Mouse (Mus musculus) midbrain, embryonic 13.5 days (tissue): Measurements from ENCODE around the gene Tfpi. TPM values are rescaled to one million over a fixed set of nuclear protein-coding genes. Genes with fewer than 3 reads are reported as not detected.
A peak's percentile ranks its signal among the peaks of the same experiment; 100 is the strongest.
"Not testable (repeated sequence)": the region's sequence is repeated elsewhere in the genome, so short reads cannot be mapped to it uniquely, and the experiment has no call there.

ENCODE experiments used
- ATAC-seq: fragments of 200-750 bp; cut with Nextera tagmentation; 2 replicates; pipeline ENCODE4 v1.8.0; 2017; ENCODE audit warnings: mild to moderate bottlenecking, moderate TSS enrichment, moderate library complexity
- H3K27ac ChIP-seq: fragments of 300-500 bp; sonication (generic); 2 replicates; pipeline ENCODE4 v1.5.1; 2015; ENCODE audit warnings: inconsistent platforms, mild to moderate bottlenecking, moderate library complexity
- H3K27me3 ChIP-seq: fragments of 300-500 bp; sonication (generic); 2 replicates; pipeline ENCODE4 v1.6.1; 2015; ENCODE audit warnings: mild to moderate bottlenecking, inconsistent platforms
- H3K36me3 ChIP-seq: fragments of 300-500 bp; sonication (generic); 2 replicates; pipeline ENCODE4 v1.6.1; 2015; ENCODE audit warnings: mild to moderate bottlenecking, inconsistent platforms
- H3K4me1 ChIP-seq: fragments of 300-500 bp; sonication (generic); replicated peaks from 2 replicates; pipeline ENCODE4 v1.6.1; 2015; ENCODE audit warnings: inconsistent platforms
- H3K4me2 ChIP-seq: fragments of 300-500 bp; sonication (generic); replicated peaks from 2 replicates; pipeline ENCODE4 v1.6.1; 2015; ENCODE audit warnings: moderate library complexity, mild to moderate bottlenecking, inconsistent platforms
- H3K4me3 ChIP-seq: fragments of 300-500 bp; sonication (generic); replicated peaks from 2 replicates; pipeline ENCODE4 v1.5.1; 2015; ENCODE audit warnings: mild to moderate bottlenecking, inconsistent platforms
- H3K9ac ChIP-seq: fragments of 300-500 bp; sonication (generic); replicated peaks from 2 replicates; pipeline ENCODE4 v1.6.1; 2015; ENCODE audit warnings: mild to moderate bottlenecking, inconsistent platforms
- H3K9me3 ChIP-seq: fragments of 300-500 bp; sonication (generic); 2 replicates; pipeline ENCODE4 v1.6.1; 2016; ENCODE audit warnings: mild to moderate bottlenecking, inconsistent platforms
- WGBS: fragments of 180-500 bp; shearing (Covaris S2); methylation state at CpG from one replicate; pipeline ENCODE4 v1.1.7; 2015; 5-methylcytosine and 5-hydroxymethylcytosine counted together
- polyA plus RNA-seq: library from polyadenylated mRNA; unstranded; fragments of >200 nt; fragmentation: Nextera tagmentation; extraction: Ambion mirVana; gene quantifications from 2 replicates; pipeline ENCODE4 v1.2.1, GENCODE M21; 2015

Gene Tfpi
- polyA plus RNA-seq: 13.6 and 15.0 TPM in 2 replicates

- no peak within 1 kb of the TSS for H3K4me2 ChIP-seq
- no peak within 1 kb of the TSS for H3K9ac ChIP-seq
- no peaks in the 10 kb centered on the region for H3K27me3 ChIP-seq
- H3K9me3 ChIP-seq: no peaks in the 10 kb centered on the region
- WGBS: 74% methylated on average over 4 of the region's 4 CpGs
- no peak within 1 kb of the TSS for H3K27ac ChIP-seq
- H3K36me3 ChIP-seq: no peaks in the 10 kb centered on the region
- no peak within 1 kb of the TSS for H3K4me3 ChIP-seq
- 0 out of 2 replicates have a peak, but pooled peaks cover 3% of the 10 kb centered on the region for H3K4me1 ChIP-seq
- no peak for ATAC-seq
These were observed at the start of gene Tfpi for GRCm38 (mm10) chr2:84476577-84476976. Gene Tfpi (minus strand): TSS chr2:84476775.

DNA sequence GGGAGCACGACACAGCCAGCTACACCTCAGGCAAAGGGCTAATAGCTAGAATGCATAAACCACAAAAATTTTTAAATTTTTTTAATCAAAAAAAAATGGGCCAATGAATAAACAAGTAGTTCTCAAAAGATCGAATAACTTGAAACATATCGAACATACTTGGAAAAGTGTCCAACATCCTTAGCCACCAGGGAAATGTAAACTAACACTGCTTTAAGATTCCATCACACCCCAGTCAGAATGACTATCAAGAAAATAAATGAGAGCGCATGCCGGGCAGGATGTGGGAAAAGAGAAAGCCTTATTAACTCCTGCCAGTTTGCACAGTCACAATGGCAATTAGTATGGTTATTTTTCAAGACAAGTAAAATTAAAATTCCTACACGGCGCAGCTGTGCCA is 49.6 kb upstream of the Tfpi start:
- no peak overlapping the region for H3K9ac ChIP-seq
- H3K9me3 ChIP-seq: no peaks in the 10 kb centered on the region
- 88% methylated on average over 7 of the region's 7 CpGs for WGBS
- ATAC-seq: no peak
- no peak overlapping the region for H3K4me3 ChIP-seq
- H3K27me3 ChIP-seq: no peaks in the 10 kb centered on the region
- no peaks in the 10 kb centered on the region for H3K4me1 ChIP-seq
- H3K36me3 ChIP-seq: no peaks in the 10 kb centered on the region
- H3K4me2 ChIP-seq: no peak overlapping the region
- H3K27ac ChIP-seq: no peak overlapping the region

DNA sequence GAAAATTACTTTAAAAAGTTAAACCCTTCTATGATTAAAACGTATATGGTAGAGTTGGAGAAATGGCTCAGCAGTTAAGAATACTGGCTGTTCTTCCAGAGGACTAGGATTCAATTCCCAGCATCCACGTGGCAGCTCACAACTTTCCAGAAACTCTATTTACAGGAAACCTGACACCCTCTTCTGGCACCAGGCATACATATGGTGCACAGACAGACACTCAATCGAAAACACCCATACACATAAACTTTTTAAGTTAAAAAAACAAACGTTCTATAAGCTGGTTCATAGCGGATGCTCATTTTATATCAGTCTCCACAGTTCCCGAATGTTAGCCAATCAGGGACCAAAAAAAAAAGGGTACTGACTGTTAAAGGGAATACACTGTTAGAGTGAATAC is 49.2 kb upstream of the Tfpi start:
- Histone ChIP-seq H3K36me3 (no peaks in the 10 kb centered on the region), H3K9me3 (no peaks in the 10 kb centered on the region), H3K27me3 (no peaks in the 10 kb centered on the region), H3K27ac (no peak overlapping the region), H3K4me2 (no peak overlapping the region), H3K9ac (no peak overlapping the region), H3K4me3 (no peak overlapping the region), H3K4me1 (no peaks in the 10 kb centered on the region)
- no peak for ATAC-seq
- 70% methylated on average over 6 of the region's 6 CpGs for WGBS

GRCm38 (mm10) chr2:84525047-84525446 is 48.5 kb upstream of the Tfpi start:
- Histone ChIP-seq H3K4me1 (no peaks in the 10 kb centered on the region), H3K27ac (no peak overlapping the region), H3K4me2 (no peak overlapping the region), H3K27me3 (no peaks in the 10 kb centered on the region), H3K9ac (no peak overlapping the region), H3K9me3 (no peaks in the 10 kb centered on the region), H3K4me3 (no peak overlapping the region), H3K36me3 (no peaks in the 10 kb centered on the region)
- ATAC-seq: no peak
- 88% methylated on average over 5 of the region's 5 CpGs for WGBS

DNA sequence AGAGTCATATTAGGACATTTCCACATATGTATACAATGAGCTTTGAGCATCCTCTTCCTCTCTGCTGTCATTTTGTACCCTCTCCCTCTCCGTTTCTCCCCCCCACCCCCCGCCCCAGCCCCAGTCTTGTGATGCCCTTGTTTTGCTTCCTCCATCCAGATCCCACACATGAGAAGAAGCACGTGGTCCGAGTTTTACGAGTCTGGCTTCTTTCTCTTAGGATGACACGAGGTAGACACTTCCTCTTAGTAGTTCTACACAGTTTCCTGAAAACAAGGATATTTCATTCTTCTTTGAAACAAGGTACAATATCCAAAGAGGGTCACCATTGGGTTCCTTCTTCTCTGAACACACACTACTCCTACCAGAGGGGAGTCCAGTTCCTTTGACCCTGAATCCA is 47.4 kb upstream of the Tfpi start:
- no peak overlapping the region for H3K27ac ChIP-seq
- 83% methylated on average over 6 of the region's 6 CpGs for WGBS
- no peak overlapping the region for H3K4me2 ChIP-seq
- H3K4me3 ChIP-seq: no peak overlapping the region
- H3K36me3 ChIP-seq: no peaks in the 10 kb centered on the region
- H3K27me3 ChIP-seq: no peaks in the 10 kb centered on the region
- H3K9me3 ChIP-seq: no peaks in the 10 kb centered on the region
- H3K4me1 ChIP-seq: no peaks in the 10 kb centered on the region
- no peak for ATAC-seq
- no peak overlapping the region for H3K9ac ChIP-seq

GRCm38 (mm10) chr2:84523103-84523865 is 46.7 kb upstream of the Tfpi start:
- WGBS: 83% methylated on average over 6 of the region's 6 CpGs
- H3K4me2 ChIP-seq: no peak overlapping the region
- H3K27ac ChIP-seq: no peak overlapping the region
- no peak overlapping the region for H3K9ac ChIP-seq
- no peaks in the 10 kb centered on the region for H3K4me1 ChIP-seq
- H3K36me3 ChIP-seq: no peaks in the 10 kb centered on the region
- no peak overlapping the region for H3K4me3 ChIP-seq
- no peaks in the 10 kb centered on the region for H3K9me3 ChIP-seq
- no peak for ATAC-seq
- H3K27me3 ChIP-seq: no peaks in the 10 kb centered on the region

- no peaks in the 10 kb centered on the region for H3K9me3 ChIP-seq
- no peak overlapping the region for H3K27ac ChIP-seq
- 84% methylated on average over 12 of the region's 12 CpGs for WGBS
- H3K4me2 ChIP-seq: no peak overlapping the region
- no peak overlapping the region for H3K9ac ChIP-seq
- ATAC-seq: no peak
- H3K27me3 ChIP-seq: no peaks in the 10 kb centered on the region
- H3K4me1 ChIP-seq: no peaks in the 10 kb centered on the region
- H3K4me3 ChIP-seq: no peak overlapping the region
- H3K36me3 ChIP-seq: no peaks in the 10 kb centered on the region
These were observed 43.0 kb upstream of the Tfpi start for GRCm38 (mm10) chr2:84519514-84520067.

DNA sequence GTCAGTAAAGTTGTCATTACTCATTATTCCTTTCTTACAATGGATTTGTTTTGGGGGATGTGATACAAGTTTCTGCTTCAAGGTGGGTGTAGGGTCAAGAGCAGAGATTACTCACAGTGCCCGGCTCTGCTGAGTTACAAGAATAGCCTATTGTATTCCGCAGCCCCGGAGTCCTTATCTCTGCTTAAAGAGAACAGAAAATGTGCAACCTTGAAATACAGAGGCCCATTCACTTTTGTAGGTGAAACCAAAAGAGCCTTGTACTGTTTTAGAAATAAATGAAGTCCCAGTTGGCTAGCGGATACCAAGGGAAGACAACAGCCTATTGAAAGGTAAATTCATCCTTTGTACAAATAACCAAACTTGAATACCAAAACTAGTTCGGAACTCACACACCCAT is 42.2 kb upstream of the Tfpi start:
- no peak for ATAC-seq
- Histone ChIP-seq H3K36me3 (no peaks in the 10 kb centered on the region), H3K27ac (no peak overlapping the region), H3K9ac (no peak overlapping the region), H3K4me1 (no peaks in the 10 kb centered on the region), H3K27me3 (no peaks in the 10 kb centered on the region), H3K4me3 (no peak overlapping the region), H3K9me3 (no peaks in the 10 kb centered on the region), H3K4me2 (no peak overlapping the region)
- WGBS: 60% methylated on average over 5 of the region's 5 CpGs

- H3K9me3 ChIP-seq: no peaks in the 10 kb centered on the region
- WGBS: 80% methylated on average over 3 of the region's 3 CpGs
- H3K36me3 ChIP-seq: no peaks in the 10 kb centered on the region
- H3K4me2 ChIP-seq: no peak overlapping the region
- no peaks in the 10 kb centered on the region for H3K27me3 ChIP-seq
- ATAC-seq: no peak
- H3K4me3 ChIP-seq: no peak overlapping the region
- H3K4me1 ChIP-seq: no peaks in the 10 kb centered on the region
- no peak overlapping the region for H3K9ac ChIP-seq
- no peak overlapping the region for H3K27ac ChIP-seq
These were observed 36.7 kb upstream of the Tfpi start for GRCm38 (mm10) chr2:84513281-84513680.

DNA sequence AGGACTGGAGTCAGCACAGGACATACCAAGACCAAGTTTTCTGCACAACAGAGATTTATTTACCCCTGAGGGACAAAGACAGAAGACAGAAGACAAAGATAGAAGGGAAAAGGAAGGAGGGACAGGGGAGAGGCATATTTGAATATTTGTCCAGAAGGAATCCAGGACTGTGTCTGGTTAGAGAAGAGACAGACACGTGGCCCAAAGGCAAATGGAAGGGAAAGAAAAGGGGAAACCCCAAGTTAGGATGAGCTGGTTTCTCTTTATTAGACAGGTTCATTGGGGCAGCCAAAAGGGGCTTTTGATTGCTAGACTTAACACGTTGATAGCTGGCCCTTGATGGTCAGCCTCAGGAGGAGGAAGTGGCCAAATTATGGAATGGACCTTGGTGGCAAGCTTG is 34.9 kb upstream of the Tfpi start:
- no peak for ATAC-seq
- 75% methylated on average over 2 of the region's 2 CpGs for WGBS
- H3K4me1 ChIP-seq: no peaks in the 10 kb centered on the region
- H3K27me3 ChIP-seq: no peaks in the 10 kb centered on the region
- no peak overlapping the region for H3K4me3 ChIP-seq
- no peak overlapping the region for H3K4me2 ChIP-seq
- no peaks in the 10 kb centered on the region for H3K9me3 ChIP-seq
- H3K9ac ChIP-seq: no peak overlapping the region
- H3K27ac ChIP-seq: no peak overlapping the region
- no peaks in the 10 kb centered on the region for H3K36me3 ChIP-seq

DNA sequence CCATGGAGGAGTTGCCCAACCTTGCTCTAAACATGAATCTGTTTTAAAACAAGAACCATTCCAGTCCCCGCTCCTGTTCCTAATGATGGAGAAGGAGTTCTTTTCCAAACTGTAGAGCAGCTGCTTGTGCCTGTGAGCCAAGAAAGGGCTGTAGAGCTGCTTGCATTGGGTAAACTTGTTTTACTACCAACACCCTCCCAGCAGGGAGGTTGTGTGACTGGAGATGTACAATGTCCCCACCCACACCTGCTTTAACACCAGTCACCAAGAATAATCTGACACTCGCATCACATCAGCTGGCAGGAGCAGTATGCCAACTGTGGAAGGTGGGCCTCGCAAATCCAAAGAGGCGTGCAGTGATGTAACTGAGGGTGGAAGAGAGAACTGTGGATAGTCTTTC is 34.5 kb upstream of the Tfpi start:
- no peak overlapping the region for H3K4me3 ChIP-seq
- H3K27ac ChIP-seq: no peak overlapping the region
- no peaks in the 10 kb centered on the region for H3K9me3 ChIP-seq
- no peaks in the 10 kb centered on the region for H3K36me3 ChIP-seq
- H3K9ac ChIP-seq: no peak overlapping the region
- WGBS: 97% methylated on average over 4 of the region's 4 CpGs
- ATAC-seq: no peak
- no peaks in the 10 kb centered on the region for H3K4me1 ChIP-seq
- no peaks in the 10 kb centered on the region for H3K27me3 ChIP-seq
- H3K4me2 ChIP-seq: no peak overlapping the region

- not testable (repeated sequence) for H3K9me3 ChIP-seq, H3K36me3 ChIP-seq, H3K9ac ChIP-seq, H3K27me3 ChIP-seq, H3K4me1 ChIP-seq
- 49% methylated on average over 6 of the region's 11 CpGs for WGBS
- ATAC-seq: peak; percentile 84
- 0 out of 2 replicates have a peak overlapping the region, but pooled peaks have one; percentile 2 for H3K4me3 ChIP-seq
- H3K27ac ChIP-seq: peak overlapping the region; percentile 39; the same call in 1 of the 2 replicates
- peak overlapping the region; percentile 35 for H3K4me2 ChIP-seq
These were observed 28.4 kb upstream of the Tfpi start for GRCm38 (mm10) chr2:84504954-84505394.
